In genomic region chr4:109769071-109769470, GRCm38 (mm10) we compare ENCODE assay signal across 31 mouse cellular contexts.
"Had no signal": no experiment of that assay in that cellular context is flagged by ENCODE, and none has a peak within 500 bp of the region (broad histone marks: within the 10 kb centered on the region; RNA-seq: fewer than 3 reads in every experiment).

No protein-coding gene starts in this region.

- H3K27me3 ChIP-seq: limb, embryonic 12.5 days; limb, embryonic 13.5 days; limb, embryonic 15.5 days; liver, embryonic 12.5 days; liver, embryonic 13.5 days; liver, embryonic 15.5 days; lung, embryonic 15.5 days; megakaryocyte, embryonic 14.5 days; midbrain, embryonic 12.5 days; midbrain, embryonic 15.5 days; neural tube, embryonic 12.5 days had no signal

- H3K9me3 ChIP-seq: limb, embryonic 10.5 days; limb, embryonic 12.5 days; limb, embryonic 13.5 days; limb, embryonic 15.5 days; liver, embryonic 12.5 days; liver, embryonic 13.5 days; liver, embryonic 15.5 days; lung, embryonic 15.5 days; megakaryocyte, embryonic 14.5 days; midbrain, embryonic 10.5 days; midbrain, embryonic 12.5 days; midbrain, embryonic 13.5 days; midbrain, embryonic 15.5 days; neural tube, embryonic 12.5 days had no signal

- ATAC-seq: liver, embryonic 12.5 days; lung, postnatal 0 days; midbrain, embryonic 13.5 days; midbrain, embryonic 15.5 days; midbrain, embryonic 16.5 days had no signal

- H3K27ac ChIP-seq: limb, embryonic 10.5 days; limb, embryonic 12.5 days; limb, embryonic 13.5 days; limb, embryonic 15.5 days; liver, embryonic 12.5 days; liver, embryonic 13.5 days; liver, embryonic 14.5 days; liver, embryonic 15.5 days; lung, embryonic 15.5 days; macrophage; midbrain, embryonic 10.5 days; midbrain, embryonic 12.5 days; midbrain, embryonic 13.5 days; midbrain, embryonic 15.5 days; neural tube, embryonic 12.5 days had no signal

- H3K4me2 ChIP-seq: limb, embryonic 12.5 days; limb, embryonic 13.5 days; limb, embryonic 15.5 days; liver, embryonic 11.5 days; liver, embryonic 12.5 days; liver, embryonic 13.5 days; liver, embryonic 15.5 days; lung, embryonic 14.5 days; lung, embryonic 15.5 days; midbrain, embryonic 11.5 days; midbrain, embryonic 12.5 days; midbrain, embryonic 13.5 days; midbrain, embryonic 15.5 days; neural tube, embryonic 12.5 days had no signal

- H3K4me3 ChIP-seq: limb, embryonic 10.5 days; limb, embryonic 12.5 days; limb, embryonic 13.5 days; limb, embryonic 15.5 days; liver, embryonic 12.5 days; liver, embryonic 13.5 days; liver, embryonic 15.5 days; lung, embryonic 15.5 days; megakaryocyte, embryonic 14.5 days; midbrain, embryonic 10.5 days; midbrain, embryonic 12.5 days; midbrain, embryonic 13.5 days; midbrain, embryonic 15.5 days; myocyte; neural tube, embryonic 12.5 days had no signal

- H3K4me1 ChIP-seq: limb, embryonic 10.5 days; limb, embryonic 12.5 days; limb, embryonic 13.5 days; limb, embryonic 15.5 days; liver, embryonic 12.5 days; liver, embryonic 13.5 days; liver, embryonic 15.5 days; lung, embryonic 15.5 days; megakaryocyte, embryonic 14.5 days; midbrain, embryonic 15.5 days; neural tube, embryonic 12.5 days had no signal

- H3K36me3 ChIP-seq: limb, embryonic 10.5 days; limb, embryonic 12.5 days; limb, embryonic 13.5 days; limb, embryonic 15.5 days; liver, embryonic 12.5 days; liver, embryonic 13.5 days; liver, embryonic 15.5 days; lung, embryonic 15.5 days; midbrain, embryonic 10.5 days; midbrain, embryonic 12.5 days; midbrain, embryonic 13.5 days; midbrain, embryonic 15.5 days; neural tube, embryonic 12.5 days had no signal

- H3K9ac ChIP-seq: limb, embryonic 12.5 days; limb, embryonic 13.5 days; limb, embryonic 15.5 days; liver, embryonic 12.5 days; liver, embryonic 13.5 days; liver, embryonic 14.5 days; liver, embryonic 15.5 days; lung, embryonic 14.5 days; lung, embryonic 15.5 days; midbrain, embryonic 12.5 days; midbrain, embryonic 13.5 days; midbrain, embryonic 15.5 days; neural tube, embryonic 12.5 days had no signal

- DNase-seq: left cerebral cortex, postnatal 4 days; liver; liver, embryonic 13.5 days; lung, adult 18-20 months; lung, adult 2 months; lung, embryonic 14.5 days; lung, postnatal 10 days; lung, postnatal 14 days; lung, postnatal 36 days; lung, postnatal 4 days; midbrain, embryonic 14.5 days had no signal
